Comparison of ENCODE assay signal across 8 mouse cellular contexts in genomic region chr6:31217641-31218138, GRCm38 (mm10).
DNase-seq lines count a peak whose midpoint lies in the region; ATAC-seq and TF ChIP-seq lines count a peak whose summit lies in the region.

No protein-coding gene starts in this region.

- peak; percentile 48 for DNase-seq in ovary, adult 18-20 months (ENCODE audit: low spot score)
- no peak for DNase-seq in ovary, postnatal 10 days (ENCODE audit: low spot score)
- DNase-seq in cerebellum, postnatal 36 days = peak; percentile 59
- peak; percentile 80 for DNase-seq in heart, adult 2 months
- DNase-seq in kidney, adult 18-20 months = peak; percentile 74
- DNase-seq in liver, embryonic 14.5 days (ENCODE audit: low read depth in 3 of 3, low spot score in 3 of 3) = no peak
- peak; percentile 73 for DNase-seq in neural tube, embryonic 10.5 days (ENCODE audit: extremely low spot score, low spot score)
- peak; percentile 23 for DNase-seq in thymus, postnatal 25 days

- H3K4me3 ChIP-seq in heart, adult 2 months = peak overlapping the region; percentile 95
- peak overlapping the region; percentile 40 to 41 for H3K4me3 ChIP-seq in liver, embryonic 14.5 days (ENCODE audit: insufficient read depth in 1 of 2, low read depth in 2 of 2, low read length in 2 of 2)

- no peaks in the 10 kb centered on the region for H3K27me3 ChIP-seq in heart, adult 2 months (ENCODE audit: control insufficient read depth, insufficient read depth, low read length)
- peaks cover 75% of the 10 kb centered on the region for H3K27me3 ChIP-seq in liver, embryonic 14.5 days (ENCODE audit: control insufficient read depth, insufficient read depth, low read length)

- intact Hi-C loops in heart, adult 2 months (cut with DNase I) = no loop called here

- WGBS in heart, adult 2 months = under 1% methylated on average over 25 of the region's 25 CpGs
- under 1% methylated on average over 20 of the region's 25 CpGs for WGBS in liver, embryonic 14.5 days (ENCODE audit: insufficient replicate concordance)

- H3K27ac ChIP-seq in heart, adult 2 months = peak overlapping the region; percentile 100
- no peak overlapping the region for H3K27ac ChIP-seq in liver, embryonic 14.5 days

- H3K4me2 ChIP-seq in liver, embryonic 14.5 days (ENCODE audit: low read depth) = peak overlapping the region; percentile 71

- peaks cover 31% of the 10 kb centered on the region for H3K36me3 ChIP-seq in heart, adult 2 months (ENCODE audit: control insufficient read depth, insufficient read depth, low read length)
- H3K36me3 ChIP-seq in liver, embryonic 14.5 days (replicated peaks; ENCODE audit: control insufficient read depth, insufficient read depth, low read depth) = no peaks in the 10 kb centered on the region

- H3K4me1 ChIP-seq in heart, adult 2 months (ENCODE audit: control insufficient read depth, insufficient read depth, low read length) = peaks cover 16% of the 10 kb centered on the region
- 0 out of 4 replicates have a peak, but pooled peaks cover 0 to 2% of the 10 kb centered on the region in 2 experiments for H3K4me1 ChIP-seq in liver, embryonic 14.5 days (replicated peaks; ENCODE audit: control insufficient read depth in 2 of 2, insufficient read depth in 2 of 2, low read length in 1 of 2)

- peak overlapping the region; percentile 92 for H3K9ac ChIP-seq in heart, adult 2 months (ENCODE audit: low read depth, low read length)
- no peak overlapping the region for H3K9ac ChIP-seq in liver, embryonic 14.5 days (replicated peaks)

- H3K9me3 ChIP-seq in liver, embryonic 14.5 days (ENCODE audit: control insufficient read depth, low read length) = no peaks in the 10 kb centered on the region

- TF ChIP-seq CTCF in heart, adult 2 months (IDR thresholded peaks at IDR 0.05) = no peak
- no peak for TF ChIP-seq CTCF in liver, embryonic 14.5 days (IDR thresholded peaks at IDR 0.05; ENCODE audit: low read depth)

- peaks cover 6% of the 10 kb centered on the region; the same call in 1 of the 2 replicates for H3K79me2 ChIP-seq in heart, adult 2 months (replicated peaks; ENCODE audit: control insufficient read depth, insufficient read depth, low read length)

- peak; percentile 61; the same call in 1 of the 2 replicates for TF ChIP-seq POLR2A in heart, adult 2 months (IDR thresholded peaks at IDR 0.05; ENCODE audit: insufficient read depth, low read depth, low read length)

- TF ChIP-seq EP300 in heart, adult 2 months (IDR thresholded peaks at IDR 0.05; ENCODE audit: insufficient read depth, low read depth, low read length) = peak; percentile 46; the same call in 1 of the 2 replicates
- TF ChIP-seq EP300 in liver, embryonic 14.5 days (IDR thresholded peaks at IDR 0.05; ENCODE audit: low read depth) = no peak

- no peak for ATAC-seq in liver, embryonic 14.5 days (ENCODE audit: insufficient read depth)

Comparison
In these comparisons a context has a peak if more than half of its experiments do, and no peak if none do; other contexts are left out.
1. DNase-seq: peak in ovary, adult 18-20 months (single experiment), cerebellum, postnatal 36 days (2 of 2), heart, adult 2 months (2 of 2), kidney, adult 18-20 months (single experiment), neural tube, embryonic 10.5 days (single experiment) and thymus, postnatal 25 days (single experiment); none in ovary, postnatal 10 days (single experiment) and liver, embryonic 14.5 days (0 of 3).